Mouse (Mus musculus): Measurements from ENCODE around the gene Lipa. TPM values are rescaled to one million over a fixed set of nuclear protein-coding genes. Genes with fewer than 3 reads are reported as not detected.
A peak's percentile ranks its signal among the peaks of the same experiment; 100 is the strongest.

Gene Lipa
- polyA plus RNA-seq, 1 experiment from 2014 or later: 26.0 TPM

DNA sequence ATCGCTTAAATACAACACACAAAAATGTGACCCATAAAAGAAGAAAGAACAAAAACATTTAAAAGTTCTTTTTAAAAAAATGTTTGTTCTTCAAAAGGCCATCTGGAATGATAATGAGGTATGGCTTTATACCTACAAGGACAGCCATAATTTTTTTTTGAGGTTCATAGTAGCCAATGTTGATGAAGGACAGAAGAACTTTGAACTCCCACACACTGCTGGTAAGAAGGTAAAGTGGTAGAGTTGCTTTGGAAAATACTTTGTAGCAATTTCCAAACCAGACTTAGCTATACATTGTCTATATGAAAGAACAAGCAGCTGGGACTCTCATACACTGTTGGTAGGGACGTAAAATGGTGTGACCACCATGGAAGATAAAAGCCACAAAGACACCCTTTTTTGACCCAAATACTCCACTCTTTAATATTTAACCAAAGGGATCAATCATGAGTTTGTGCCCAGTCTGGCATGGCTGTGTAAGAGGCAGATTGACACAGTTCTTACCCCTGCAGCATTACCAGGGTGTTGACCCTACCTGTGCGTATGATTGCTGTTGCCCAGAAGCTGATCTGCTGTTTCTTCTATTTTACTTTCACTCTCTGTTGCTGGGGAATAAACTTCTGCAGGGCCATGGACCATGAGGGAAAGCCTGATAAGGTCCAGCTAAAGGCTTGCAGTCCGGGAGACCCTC, 4.9 kb upstream of the Lipa start:
- WGBS: 96% methylated on average over 4 of the region's 4 CpGs
- Histone ChIP-seq H3K9me3 (ENCODE audit: control insufficient read depth, low read length) (no peaks in the 10 kb centered on the region), H3K36me3 (ENCODE audit: control insufficient read depth, insufficient read depth, low read length) (no peaks in the 10 kb centered on the region), H3K27ac (replicated peaks; ENCODE audit: low read depth, low read length) (no peak overlapping the region), H3K27me3 (ENCODE audit: control insufficient read depth, insufficient read depth, low read length) (no peaks in the 10 kb centered on the region), H3K4me2 (ENCODE audit: low read depth, severe bottlenecking) (no peak overlapping the region), H3K4me3 (ENCODE audit: low read depth, low read length) (no peak overlapping the region), H3K9ac (ENCODE audit: low read length) (no peak overlapping the region), H3K4me1 (ENCODE audit: control insufficient read depth, insufficient read depth, low read length) (no peaks in the 10 kb centered on the region)
- DNase-seq (ENCODE audit: low spot score) (no peak), ATAC-seq (ENCODE audit: insufficient number of reproducible peaks, low FRiP score, low TSS enrichment, low read depth) (no peak)

DNA sequence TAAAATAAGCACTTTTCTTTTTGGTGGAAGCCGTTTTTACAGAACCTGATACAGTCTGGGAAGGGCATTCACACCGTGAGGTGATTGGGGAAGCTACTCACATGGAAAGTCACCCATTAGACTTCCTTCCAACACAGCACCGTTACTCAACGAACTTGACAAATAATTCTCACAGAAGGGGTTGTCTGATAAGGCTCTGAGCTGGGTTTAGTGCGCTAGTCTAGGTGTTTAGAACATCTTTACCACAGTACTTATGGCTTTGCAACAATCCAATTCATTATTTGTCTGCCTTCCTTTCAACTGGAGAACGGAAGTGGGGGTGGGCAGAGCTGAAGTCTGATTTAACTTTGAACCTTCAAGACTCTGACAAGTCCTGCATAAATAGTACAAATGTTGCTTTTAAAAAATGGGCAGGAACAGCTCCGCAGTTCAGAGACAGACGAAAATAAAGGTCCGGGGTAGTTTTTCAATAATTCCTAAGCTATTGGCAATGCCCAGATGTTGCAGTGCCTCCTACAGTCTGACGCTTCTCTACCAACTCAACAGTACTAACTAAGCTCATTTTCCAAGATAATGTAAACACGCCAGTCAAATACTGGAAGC, 852 bp downstream of the Lipa start:
- Histone ChIP-seq H3K27ac (replicated peaks; ENCODE audit: low read depth, low read length) (no peak overlapping the region), H3K9me3 (ENCODE audit: control insufficient read depth, low read length) (no peaks in the 10 kb centered on the region), H3K36me3 (ENCODE audit: control insufficient read depth, insufficient read depth, low read length) (no peaks in the 10 kb centered on the region), H3K4me1 (ENCODE audit: control insufficient read depth, insufficient read depth, low read length) (0 out of 2 replicates have a peak, but pooled peaks cover 3% of the 10 kb centered on the region), H3K4me3 (ENCODE audit: low read depth, low read length) (peak overlapping the region; percentile 67), H3K27me3 (ENCODE audit: control insufficient read depth, insufficient read depth, low read length) (no peaks in the 10 kb centered on the region), H3K4me2 (ENCODE audit: low read depth, severe bottlenecking) (peak overlapping the region; percentile 88), H3K9ac (ENCODE audit: low read length) (peak overlapping the region; percentile 69)
- DNase-seq (ENCODE audit: low spot score): no peak
- no peak for ATAC-seq (ENCODE audit: insufficient number of reproducible peaks, low FRiP score, low TSS enrichment, low read depth)
- WGBS: 32% methylated on average over 11 of the region's 11 CpGs

DNA sequence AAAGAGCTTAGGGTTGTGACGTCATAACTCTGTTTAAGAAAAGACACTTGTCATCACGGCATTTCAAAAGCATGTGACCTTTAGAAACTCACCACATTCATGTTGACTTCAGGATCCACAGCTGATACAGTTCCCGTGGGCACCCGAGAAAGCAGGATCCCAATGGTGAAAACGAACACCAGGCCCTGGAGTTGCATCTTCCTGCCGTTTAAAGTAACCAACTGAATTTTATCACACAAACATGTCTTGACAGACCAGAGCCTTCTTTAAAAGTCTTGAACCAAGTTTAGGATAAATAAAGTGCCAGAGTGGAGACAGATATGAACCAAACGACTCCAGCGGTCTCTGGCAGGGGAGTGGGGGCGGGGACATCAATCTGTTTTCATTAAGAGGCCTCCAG, 2.6 kb downstream of the Lipa start:
- 38% methylated on average over 9 of the region's 9 CpGs for WGBS
- Histone ChIP-seq H3K4me1 (ENCODE audit: control insufficient read depth, insufficient read depth, low read length) (0 out of 2 replicates have a peak, but pooled peaks cover 3% of the 10 kb centered on the region), H3K4me2 (ENCODE audit: low read depth, severe bottlenecking) (no peak overlapping the region), H3K9me3 (ENCODE audit: control insufficient read depth, low read length) (no peaks in the 10 kb centered on the region), H3K27ac (replicated peaks; ENCODE audit: low read depth, low read length) (no peak overlapping the region), H3K36me3 (ENCODE audit: control insufficient read depth, insufficient read depth, low read length) (no peaks in the 10 kb centered on the region), H3K9ac (ENCODE audit: low read length) (no peak overlapping the region), H3K4me3 (ENCODE audit: low read depth, low read length) (no peak overlapping the region), H3K27me3 (ENCODE audit: control insufficient read depth, insufficient read depth, low read length) (no peaks in the 10 kb centered on the region)
- ATAC-seq (ENCODE audit: insufficient number of reproducible peaks, low FRiP score, low TSS enrichment, low read depth) (no peak), DNase-seq (ENCODE audit: low spot score) (no peak)

DNA sequence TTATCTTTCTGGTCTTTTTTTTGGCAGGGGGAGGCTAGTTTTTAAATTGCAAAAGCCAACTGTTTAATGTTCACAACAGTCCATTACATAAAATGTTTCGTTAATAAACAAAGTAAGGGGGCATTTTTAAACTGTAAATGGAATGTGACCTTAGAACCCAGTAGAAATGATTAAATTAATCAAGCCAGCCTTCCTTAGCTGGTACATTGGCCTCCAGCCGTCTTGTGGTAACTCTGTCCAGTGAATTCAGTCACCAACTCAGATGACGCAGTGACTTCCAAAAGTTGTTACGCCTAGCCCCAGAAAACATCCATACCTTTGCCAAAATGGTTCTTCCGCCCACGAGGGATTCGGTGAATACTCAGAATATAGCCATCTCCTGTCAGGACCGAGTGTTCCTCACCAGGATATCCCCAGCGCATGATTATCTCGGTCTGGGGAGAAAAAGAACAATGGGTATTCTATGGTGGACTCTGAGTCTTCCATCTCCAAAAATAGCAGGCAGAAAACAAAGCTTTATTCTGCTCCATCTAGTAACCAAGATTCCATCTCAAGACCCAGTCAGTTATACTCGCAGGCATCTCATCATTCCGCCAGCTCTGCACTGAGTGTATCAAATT, 4.1 kb downstream of the Lipa start:
- no peak for DNase-seq (ENCODE audit: low spot score)
- H3K27me3 ChIP-seq (ENCODE audit: control insufficient read depth, insufficient read depth, low read length): no peaks in the 10 kb centered on the region
- no peak overlapping the region for H3K9ac ChIP-seq (ENCODE audit: low read length)
- no peaks in the 10 kb centered on the region for H3K9me3 ChIP-seq (ENCODE audit: control insufficient read depth, low read length)
- H3K4me3 ChIP-seq (ENCODE audit: low read depth, low read length): no peak overlapping the region
- 89% methylated on average over 12 of the region's 12 CpGs for WGBS
- no peaks in the 10 kb centered on the region for H3K36me3 ChIP-seq (ENCODE audit: control insufficient read depth, insufficient read depth, low read length)
- H3K27ac ChIP-seq (replicated peaks; ENCODE audit: low read depth, low read length): no peak overlapping the region
- ATAC-seq (ENCODE audit: insufficient number of reproducible peaks, low FRiP score, low TSS enrichment, low read depth): no peak
- H3K4me2 ChIP-seq (ENCODE audit: low read depth, severe bottlenecking): no peak overlapping the region
- 0 out of 2 replicates have a peak, but pooled peaks cover 3% of the 10 kb centered on the region for H3K4me1 ChIP-seq (ENCODE audit: control insufficient read depth, insufficient read depth, low read length)

GRCm38 (mm10) chr19:34521978-34522377, 5.3 kb downstream of the Lipa start:
- Histone ChIP-seq H3K9ac (ENCODE audit: low read length) (no peak overlapping the region), H3K27ac (replicated peaks; ENCODE audit: low read depth, low read length) (no peak overlapping the region), H3K27me3 (ENCODE audit: control insufficient read depth, insufficient read depth, low read length) (no peaks in the 10 kb centered on the region), H3K9me3 (ENCODE audit: control insufficient read depth, low read length) (no peaks in the 10 kb centered on the region), H3K4me2 (ENCODE audit: low read depth, severe bottlenecking) (no peak overlapping the region), H3K4me3 (ENCODE audit: low read depth, low read length) (no peak overlapping the region), H3K4me1 (ENCODE audit: control insufficient read depth, insufficient read depth, low read length) (0 out of 2 replicates have a peak, but pooled peaks cover 3% of the 10 kb centered on the region), H3K36me3 (ENCODE audit: control insufficient read depth, insufficient read depth, low read length) (no peaks in the 10 kb centered on the region)
- no peak for ATAC-seq (ENCODE audit: insufficient number of reproducible peaks, low FRiP score, low TSS enrichment, low read depth)
- DNase-seq (ENCODE audit: low spot score): no peak
- WGBS: 91% methylated on average over 1 of the region's 1 CpGs

DNA sequence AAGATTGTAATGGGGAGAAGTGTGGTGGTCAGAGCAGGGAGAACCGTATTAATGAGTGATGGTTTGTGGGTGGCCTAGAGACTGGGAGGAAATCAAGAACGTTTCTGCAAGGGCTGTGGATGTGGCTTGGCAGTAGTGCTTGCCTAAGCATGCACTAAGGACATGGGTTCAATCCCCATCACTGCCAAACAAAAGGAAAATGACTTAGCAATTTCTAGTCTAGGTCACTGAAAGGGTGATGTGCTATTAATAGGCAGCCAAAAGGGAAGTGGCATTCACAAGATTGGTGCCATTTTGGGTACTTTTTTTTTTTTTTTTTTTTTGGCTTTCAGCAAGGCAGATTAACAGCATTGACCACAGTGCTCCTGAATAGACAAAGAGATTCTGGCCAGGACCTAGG, 5.9 kb downstream of the Lipa start:
- WGBS: 75% methylated on average over 2 of the region's 2 CpGs
- Histone ChIP-seq H3K4me3 (ENCODE audit: low read depth, low read length) (no peak overlapping the region), H3K9ac (ENCODE audit: low read length) (no peak overlapping the region)

GRCm38 (mm10) chr19:34520051-34520450, 7.2 kb downstream of the Lipa start:
- H3K4me1 ChIP-seq (ENCODE audit: control insufficient read depth, insufficient read depth, low read length): 0 out of 2 replicates have a peak, but pooled peaks cover under 1% of the 10 kb centered on the region
- H3K9ac ChIP-seq (ENCODE audit: low read length): no peak overlapping the region
- no peak overlapping the region for H3K4me3 ChIP-seq (ENCODE audit: low read depth, low read length)
- DNase-seq (ENCODE audit: low spot score) (no peak), ATAC-seq (ENCODE audit: insufficient number of reproducible peaks, low FRiP score, low TSS enrichment, low read depth) (no peak)
- 86% methylated on average over 4 of the region's 4 CpGs for WGBS
- no peak overlapping the region for H3K27ac ChIP-seq (replicated peaks; ENCODE audit: low read depth, low read length)
- H3K27me3 ChIP-seq (ENCODE audit: control insufficient read depth, insufficient read depth, low read length): no peaks in the 10 kb centered on the region
- H3K36me3 ChIP-seq (ENCODE audit: control insufficient read depth, insufficient read depth, low read length): no peaks in the 10 kb centered on the region
- H3K9me3 ChIP-seq (ENCODE audit: control insufficient read depth, low read length): no peaks in the 10 kb centered on the region
- no peak overlapping the region for H3K4me2 ChIP-seq (ENCODE audit: low read depth, severe bottlenecking)

More for the DNA sequence above, 5.9 kb downstream of the Lipa start:
- H3K27ac ChIP-seq (replicated peaks; ENCODE audit: low read depth, low read length): no peak overlapping the region
- no peak for DNase-seq (ENCODE audit: low spot score)
- H3K4me2 ChIP-seq (ENCODE audit: low read depth, severe bottlenecking): no peak overlapping the region
- H3K9me3 ChIP-seq (ENCODE audit: control insufficient read depth, low read length): no peaks in the 10 kb centered on the region
- H3K36me3 ChIP-seq (ENCODE audit: control insufficient read depth, insufficient read depth, low read length): no peaks in the 10 kb centered on the region
- H3K27me3 ChIP-seq (ENCODE audit: control insufficient read depth, insufficient read depth, low read length): no peaks in the 10 kb centered on the region
- H3K4me1 ChIP-seq (ENCODE audit: control insufficient read depth, insufficient read depth, low read length): 0 out of 2 replicates have a peak, but pooled peaks cover 3% of the 10 kb centered on the region
- no peak for ATAC-seq (ENCODE audit: insufficient number of reproducible peaks, low FRiP score, low TSS enrichment, low read depth)

DNA sequence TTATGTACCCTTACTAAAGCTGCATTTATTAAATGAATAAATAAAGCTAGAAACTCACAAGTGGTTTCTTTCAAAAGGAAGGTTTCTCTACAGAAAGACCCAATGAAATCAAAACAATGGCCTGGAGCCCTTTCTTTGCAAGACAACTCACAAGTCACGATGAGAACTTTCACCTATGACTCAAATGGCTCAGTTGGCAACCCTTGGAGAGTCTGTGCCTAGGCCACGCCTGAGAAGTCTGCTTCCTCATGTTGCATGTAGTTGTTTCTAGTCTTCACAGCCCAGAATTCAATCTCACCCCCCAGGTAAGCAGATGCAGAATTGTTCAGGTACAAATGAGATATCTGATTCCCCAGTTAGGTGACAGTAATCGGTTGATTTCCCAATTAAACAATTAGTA, 7.6 kb downstream of the Lipa start:
- Histone ChIP-seq H3K36me3 (ENCODE audit: control insufficient read depth, insufficient read depth, low read length) (no peaks in the 10 kb centered on the region), H3K9ac (ENCODE audit: low read length) (no peak overlapping the region), H3K4me1 (ENCODE audit: control insufficient read depth, insufficient read depth, low read length) (no peaks in the 10 kb centered on the region), H3K27me3 (ENCODE audit: control insufficient read depth, insufficient read depth, low read length) (no peaks in the 10 kb centered on the region), H3K27ac (replicated peaks; ENCODE audit: low read depth, low read length) (no peak overlapping the region), H3K4me2 (ENCODE audit: low read depth, severe bottlenecking) (no peak overlapping the region), H3K9me3 (ENCODE audit: control insufficient read depth, low read length) (no peaks in the 10 kb centered on the region), H3K4me3 (ENCODE audit: low read depth, low read length) (no peak overlapping the region)
- no peak for ATAC-seq (ENCODE audit: insufficient number of reproducible peaks, low FRiP score, low TSS enrichment, low read depth)
- 85% methylated on average over 3 of the region's 3 CpGs for WGBS
- no peak for DNase-seq (ENCODE audit: low spot score)

Data from limb, embryonic 11.5 days (tissue).